Mouse (Mus musculus) lung, adult 2 months (tissue): ENCODE measurements at regions not wholly inside any gene's neighbourhood (a gene's known extent, or its start where the extent isn't known, plus 50 kb on each side); places are given as distances from the start of the nearest gene placed in this dataset.

ENCODE experiments used
- CTCF ChIP-seq: fragments of 200-500 bp; IDR thresholded peaks from 2 replicates; pipeline ENCODE4 v1.5.1; 2011; ENCODE audit warnings: mild to moderate bottlenecking, low read length, control low read depth; ENCODE audit not compliant: insufficient read depth
- POLR2A ChIP-seq: fragments of 200-500 bp; IDR thresholded peaks from 2 replicates; pipeline ENCODE4 v1.6.1; 2011; ENCODE audit warnings: low read depth, mild to moderate bottlenecking, control low read depth, low read length, borderline replicate concordance; ENCODE audit errors: extremely low read depth

DNA sequence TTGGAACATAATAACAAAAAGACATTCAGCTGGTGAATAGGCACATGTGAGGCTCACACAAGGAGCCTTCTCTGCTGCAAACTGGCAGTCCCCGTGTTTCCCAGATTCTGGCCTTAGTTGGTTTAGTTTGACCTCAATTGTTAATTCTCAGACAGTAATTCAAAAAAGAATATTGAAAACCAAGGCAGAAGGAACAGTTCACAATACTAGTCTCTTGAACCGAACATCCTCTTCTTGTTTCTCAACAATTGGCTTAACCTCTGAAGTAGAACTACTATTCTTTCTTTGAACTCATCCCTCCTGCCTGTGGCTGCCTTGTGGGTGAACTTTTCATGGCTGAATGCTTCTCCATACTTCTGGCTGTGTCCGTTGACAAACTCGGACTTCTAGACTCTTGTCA, 110.4 kb upstream of the Neil3 start:
- TF ChIP-seq CTCF (no peak), POLR2A (no peak)
